ENCODE assay signal across 15 mouse cellular contexts in the genomic region with DNA sequence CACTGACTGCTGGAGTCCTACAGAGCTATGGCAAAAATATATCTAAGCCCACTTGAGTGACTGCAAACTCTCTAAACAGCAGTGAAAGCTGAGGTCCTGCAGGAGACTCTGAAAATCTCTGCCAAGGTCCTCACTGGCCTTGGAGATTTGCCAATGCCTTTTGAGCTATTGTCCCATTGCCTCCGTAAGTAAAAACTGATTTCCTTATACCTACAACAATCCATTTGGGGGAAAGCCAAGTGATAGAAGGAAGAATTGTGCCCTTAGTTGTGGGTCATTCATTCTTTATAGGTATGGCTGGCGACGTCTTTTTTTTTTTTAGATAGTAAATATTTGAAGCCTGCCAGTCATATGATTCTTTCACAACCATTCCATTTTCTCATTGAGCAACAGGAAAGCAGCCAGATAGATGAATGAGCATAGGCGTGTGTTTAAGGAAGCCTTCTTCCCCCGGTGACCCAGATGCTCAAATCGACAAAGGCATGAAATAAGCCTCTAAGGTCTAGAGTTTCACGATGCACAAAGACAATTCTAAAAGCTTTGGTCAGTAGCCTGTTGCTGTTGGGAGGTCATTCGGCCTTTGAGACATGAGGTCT. TPM values are rescaled to one million over a fixed set of nuclear protein-coding genes. Genes with fewer than 3 reads are reported as not detected.
DNase-seq lines count a peak whose midpoint lies in the region; ATAC-seq and TF ChIP-seq lines count a peak whose summit lies in the region.
"Had no signal": no experiment of that assay in that cellular context is flagged by ENCODE, and none has a peak within 500 bp of the region (broad histone marks: within the 10 kb centered on the region; RNA-seq: fewer than 3 reads in every experiment).

No protein-coding gene starts in this region.

- H3K36me3 ChIP-seq in kidney, embryonic 16.5 days (ENCODE audit: insufficient read depth, low read length), result no peaks in the 10 kb centered on the region
- H3K36me3 ChIP-seq in kidney, embryonic 15.5 days, result no peaks in the 10 kb centered on the region
- no peaks in the 10 kb centered on the region for H3K36me3 ChIP-seq in midbrain, embryonic 14.5 days (ENCODE audit: control insufficient read depth, insufficient read depth, low read length)
- no peaks in the 10 kb centered on the region for H3K36me3 ChIP-seq in midbrain, postnatal 0 days (ENCODE audit: insufficient read depth, low read length)
- H3K36me3 ChIP-seq: heart, embryonic 10.5 days; liver, embryonic 13.5 days had no signal

- TF ChIP-seq CTCF in midbrain, postnatal 0 days (IDR thresholded peaks at IDR 0.05), result no peak

- H3K9ac ChIP-seq in kidney, embryonic 16.5 days (replicated peaks; ENCODE audit: low read length), result no peak overlapping the region
- no peak overlapping the region for H3K9ac ChIP-seq in kidney, embryonic 15.5 days
- no peak overlapping the region for H3K9ac ChIP-seq in midbrain, embryonic 14.5 days (replicated peaks; ENCODE audit: low read length)
- no peak overlapping the region for H3K9ac ChIP-seq in midbrain, postnatal 0 days (replicated peaks; ENCODE audit: low read length, poor library complexity, severe bottlenecking)
- H3K9ac ChIP-seq: liver, embryonic 13.5 days had no signal

- H3K4me2 ChIP-seq in kidney, embryonic 16.5 days (replicated peaks; ENCODE audit: low read depth, low read length), result no peak overlapping the region
- no peak overlapping the region for H3K4me2 ChIP-seq in kidney, embryonic 15.5 days
- H3K4me2 ChIP-seq in midbrain, embryonic 14.5 days (ENCODE audit: low read length), result no peak overlapping the region
- no peak overlapping the region for H3K4me2 ChIP-seq in midbrain, postnatal 0 days (ENCODE audit: low read depth, low read length, poor library complexity, severe bottlenecking)
- H3K4me2 ChIP-seq: liver, embryonic 13.5 days had no signal

- peak; percentile 24 for DNase-seq in adrenal gland, postnatal 10 days
- DNase-seq in adrenal gland, postnatal 4 days (ENCODE audit: low spot score in 2 of 2), result no peak
- peak; percentile 1 for DNase-seq in midbrain, embryonic 14.5 days
- no peak for DNase-seq in midbrain, postnatal 0 days (ENCODE audit: low spot score)
- no peak for DNase-seq in layer of hippocampus, adult 18-20 months (ENCODE audit: low spot score in 2 of 2)
- DNase-seq in heart, adult 11 months, result no peak
- DNase-seq: cerebellum, adult 9-11 months; gastrocnemius, postnatal 10 days; heart, postnatal 36 days; liver, embryonic 13.5 days; right cerebral cortex, postnatal 4 days had no signal

- no peak overlapping the region for H3K4me3 ChIP-seq in kidney, embryonic 16.5 days (ENCODE audit: low read length)
- no peak overlapping the region for H3K4me3 ChIP-seq in kidney, embryonic 15.5 days (replicated peaks)
- no peak overlapping the region for H3K4me3 ChIP-seq in midbrain, embryonic 14.5 days (replicated peaks; ENCODE audit: low read depth, low read length)
- H3K4me3 ChIP-seq in midbrain, postnatal 0 days (ENCODE audit: low read depth, low read length), result no peak overlapping the region
- H3K4me3 ChIP-seq: heart, embryonic 10.5 days; liver, embryonic 13.5 days had no signal

- H3K27ac ChIP-seq in kidney, embryonic 16.5 days (ENCODE audit: low read length), result 0 out of 2 replicates have a peak overlapping the region, but pooled peaks have one; percentile 14
- no peak overlapping the region for H3K27ac ChIP-seq in kidney, embryonic 15.5 days
- H3K27ac ChIP-seq in midbrain, embryonic 14.5 days (replicated peaks; ENCODE audit: low read depth, low read length), result no peak overlapping the region
- no peak overlapping the region for H3K27ac ChIP-seq in midbrain, postnatal 0 days (ENCODE audit: low read depth, low read length)
- H3K27ac ChIP-seq: heart, embryonic 10.5 days; liver, embryonic 13.5 days had no signal

- H3K27me3 ChIP-seq in kidney, embryonic 16.5 days (ENCODE audit: insufficient read depth, low read length), result no peaks in the 10 kb centered on the region
- H3K27me3 ChIP-seq in kidney, embryonic 15.5 days, result no peaks in the 10 kb centered on the region
- no peaks in the 10 kb centered on the region for H3K27me3 ChIP-seq in midbrain, embryonic 14.5 days (ENCODE audit: control insufficient read depth, insufficient read depth, low read length)
- no peaks in the 10 kb centered on the region for H3K27me3 ChIP-seq in midbrain, postnatal 0 days (ENCODE audit: insufficient read depth, low read length)
- H3K27me3 ChIP-seq: liver, embryonic 13.5 days had no signal

- ATAC-seq in kidney, embryonic 16.5 days (ENCODE audit: low FRiP score, low TSS enrichment), result no peak
- no peak for ATAC-seq in kidney, embryonic 15.5 days (replicated peaks; ENCODE audit: low FRiP score)
- ATAC-seq in midbrain, embryonic 14.5 days (ENCODE audit: low FRiP score, low TSS enrichment), result no peak
- ATAC-seq in midbrain, postnatal 0 days (ENCODE audit: low FRiP score), result no peak
- ATAC-seq: hindbrain, embryonic 16.5 days had no signal

- peaks cover 5% of the 10 kb centered on the region; the same call in 1 of the 2 replicates for H3K4me1 ChIP-seq in kidney, embryonic 16.5 days (ENCODE audit: insufficient read depth, low read length)
- H3K4me1 ChIP-seq in kidney, embryonic 15.5 days, result no peaks in the 10 kb centered on the region
- H3K4me1 ChIP-seq in midbrain, embryonic 14.5 days (ENCODE audit: control insufficient read depth, insufficient read depth, low read length), result no peaks in the 10 kb centered on the region
- no peaks in the 10 kb centered on the region for H3K4me1 ChIP-seq in midbrain, postnatal 0 days (ENCODE audit: insufficient read depth, low read length)
- H3K4me1 ChIP-seq: heart, embryonic 10.5 days had no signal

- WGBS in kidney, embryonic 16.5 days, result 68% methylated on average over 8 of the region's 8 CpGs
- 69% methylated on average over 8 of the region's 8 CpGs for WGBS in kidney, embryonic 15.5 days
- 80% methylated on average over 8 of the region's 8 CpGs for WGBS in midbrain, embryonic 14.5 days
- 71% methylated on average over 8 of the region's 8 CpGs for WGBS in midbrain, postnatal 0 days

- H3K9me3 ChIP-seq in kidney, embryonic 16.5 days (ENCODE audit: low read length), result no peaks in the 10 kb centered on the region
- H3K9me3 ChIP-seq in kidney, embryonic 15.5 days (replicated peaks), result no peaks in the 10 kb centered on the region
- no peaks in the 10 kb centered on the region for H3K9me3 ChIP-seq in midbrain, embryonic 14.5 days (ENCODE audit: control insufficient read depth, low read length)
- no peaks in the 10 kb centered on the region for H3K9me3 ChIP-seq in midbrain, postnatal 0 days (ENCODE audit: low read length)
- H3K9me3 ChIP-seq: heart, embryonic 10.5 days; liver, embryonic 13.5 days had no signal

RNA-seq across cellular contexts. Expression of a gene that starts 35.4 kb away (rescaled TPM):
- total RNA-seq in adrenal gland, postnatal 10 days (2021), result 10 to 100 TPM; 41.3 to 56.4 TPM
- 10 to 100 TPM; 45.1 to 45.5 TPM for total RNA-seq in adrenal gland, postnatal 4 days (2021)
- 24.0 and 26.8 TPM in 2 replicates for polyA plus RNA-seq in kidney, embryonic 16.5 days (2015; fragmentation: Nextera tagmentation; extraction: Ambion mirVana)
- polyA plus RNA-seq in kidney, embryonic 15.5 days (2015; fragmentation: Nextera tagmentation; extraction: Ambion mirVana), result 24.0 and 24.2 TPM in 2 replicates
- polyA plus RNA-seq in midbrain, embryonic 14.5 days (2014; fragmentation: Nextera tagmentation; extraction: Ambion mirVana), result 19.6 and 24.5 TPM in 2 replicates
- 23.7 and 29.7 TPM in 2 replicates for total RNA-seq in midbrain, postnatal 0 days (2014; rRNA removed)
- polyA plus RNA-seq in midbrain, postnatal 0 days (2015; fragmentation: Nextera tagmentation; extraction: Ambion mirVana), result 13.3 and 15.7 TPM in 2 replicates
- total RNA-seq in layer of hippocampus, adult 18-20 months (2021), result 10 to 100 TPM; 45.1 to 46.3 TPM

Comparison
In these comparisons a context has a peak if more than half of its experiments do, and no peak if none do; other contexts are left out.
1. DNase-seq: peak in adrenal gland, postnatal 10 days (single experiment) and midbrain, embryonic 14.5 days (single experiment); none in adrenal gland, postnatal 4 days (0 of 2), midbrain, postnatal 0 days (single experiment), layer of hippocampus, adult 18-20 months (0 of 2) and heart, adult 11 months (single experiment).